Mouse (Mus musculus) embryonic facial prominence, embryonic 14.5 days (tissue): ENCODE data around the gene Akap7. TPM values are rescaled to one million over a fixed set of nuclear protein-coding genes. Genes with fewer than 3 reads are reported as not detected.
A peak's percentile ranks its signal among the peaks of the same experiment; 100 is the strongest.

ENCODE experiments used
- ATAC-seq: fragments of 200-750 bp; cut with Nextera tagmentation; 2 replicates; pipeline ENCODE4 v1.8.0; 2017; ENCODE audit warnings: low read depth, moderate number of reproducible peaks, moderate TSS enrichment
- DNase-seq: peaks from one replicate; pipeline ENCODE4 v3.0.0-alpha.2; 2015; ENCODE audit warnings: low spot score
- H3K27ac ChIP-seq: fragments of 300-500 bp; sonication (generic); replicated peaks from 2 replicates; pipeline ENCODE4 v1.5.1; 2014; ENCODE audit warnings: low read depth, mild to moderate bottlenecking, low read length, moderate library complexity
- H3K27me3 ChIP-seq: fragments of 300-500 bp; sonication (generic); replicated peaks from 2 replicates; pipeline ENCODE4 v1.6.1; 2014; ENCODE audit warnings: low read length; ENCODE audit not compliant: control insufficient read depth, insufficient read depth
- H3K36me3 ChIP-seq: fragments of 300-500 bp; sonication (generic); 2 replicates; pipeline ENCODE4 v1.6.1; 2014; ENCODE audit warnings: low read length, mixed read lengths; ENCODE audit not compliant: control insufficient read depth, insufficient read depth
- H3K4me1 ChIP-seq: fragments of 300-500 bp; sonication (generic); 2 replicates; pipeline ENCODE4 v1.6.1; 2014; ENCODE audit warnings: antibody characterized with exemption, low read length; ENCODE audit not compliant: control insufficient read depth, insufficient read depth
- H3K4me2 ChIP-seq: fragments of 300-500 bp; sonication (generic); 2 replicates; pipeline ENCODE4 v1.6.1; 2014; ENCODE audit warnings: low read depth, mild to moderate bottlenecking, low read length, moderate library complexity, mixed read lengths
- H3K4me3 ChIP-seq: fragments of 300-500 bp; sonication (generic); 2 replicates; pipeline ENCODE4 v1.5.1; 2014; ENCODE audit warnings: low read depth, mild to moderate bottlenecking, low read length
- H3K9ac ChIP-seq: fragments of 300-500 bp; sonication (generic); 2 replicates; pipeline ENCODE4 v1.6.1; 2014; ENCODE audit warnings: low read depth, mild to moderate bottlenecking, low read length, moderate library complexity, mixed read lengths
- H3K9me3 ChIP-seq: fragments of 300-500 bp; sonication (generic); 2 replicates; pipeline ENCODE4 v1.6.1; 2016; ENCODE audit warnings: low read length; ENCODE audit not compliant: control insufficient read depth
- WGBS: fragments of 180-500 bp; shearing (Covaris S2); extraction: QIAGEN DNeasy Blood & Tissue Kit; methylation state at CpG from one replicate; pipeline ENCODE4 v1.1.7; 2014; 5-methylcytosine and 5-hydroxymethylcytosine counted together
- polyA plus RNA-seq: library from polyadenylated mRNA; unstranded; fragments of >200 nt; fragmentation: Nextera tagmentation; extraction: Ambion mirVana; gene quantifications from 2 replicates; pipeline ENCODE4 v1.2.1, GENCODE M21; 2014

Akap7 gene
- polyA plus RNA-seq, 1 experiment from 2014 or later, result 17.5 TPM

DNA sequence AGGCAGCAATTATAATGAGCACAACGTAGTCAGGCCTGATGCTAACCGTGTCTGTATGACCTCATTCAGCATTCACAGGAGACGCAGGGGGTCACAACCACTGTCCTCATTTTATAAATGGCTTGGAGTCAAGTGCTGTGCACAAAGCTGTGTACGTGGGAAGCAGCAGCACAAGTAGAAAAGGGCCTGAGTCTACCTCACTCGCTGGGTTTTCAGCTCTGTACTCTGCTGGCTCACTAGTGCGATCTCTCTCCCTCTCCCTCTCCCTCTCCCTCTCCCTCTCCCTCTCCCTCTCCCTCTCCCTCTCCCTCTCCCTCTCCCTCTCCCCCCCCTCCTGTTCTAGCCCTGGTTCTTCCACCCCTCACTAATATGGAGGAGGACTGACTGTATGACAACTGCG is 99.1 kb downstream of the Akap7 start:
- Histone ChIP-seq H3K4me2 (no peak overlapping the region), H3K9me3 (no peaks in the 10 kb centered on the region), H3K4me1 (no peaks in the 10 kb centered on the region), H3K4me3 (no peak overlapping the region), H3K27me3 (no peaks in the 10 kb centered on the region), H3K36me3 (no peaks in the 10 kb centered on the region), H3K27ac (no peak overlapping the region), H3K9ac (no peak overlapping the region)
- DNase-seq (no peak), ATAC-seq (no peak)
- 59% methylated on average over 7 of the region's 7 CpGs for WGBS

GRCm38 (mm10) chr10:25207866-25208265 is 99.8 kb downstream of the Akap7 start:
- no peak overlapping the region for H3K9ac ChIP-seq
- H3K27ac ChIP-seq, result no peak overlapping the region
- no peaks in the 10 kb centered on the region for H3K9me3 ChIP-seq
- H3K36me3 ChIP-seq, result no peaks in the 10 kb centered on the region
- H3K4me1 ChIP-seq, result no peaks in the 10 kb centered on the region
- H3K27me3 ChIP-seq, result no peaks in the 10 kb centered on the region
- WGBS, result 35% methylated on average over 6 of the region's 6 CpGs
- ATAC-seq, result no peak
- H3K4me2 ChIP-seq, result no peak overlapping the region
- no peak overlapping the region for H3K4me3 ChIP-seq
- DNase-seq, result no peak

GRCm38 (mm10) chr10:25200691-25201090 is 107.0 kb downstream of the Akap7 start:
- ATAC-seq, result no peak
- Histone ChIP-seq H3K9ac (no peak overlapping the region), H3K27me3 (no peaks in the 10 kb centered on the region), H3K27ac (no peak overlapping the region), H3K36me3 (no peaks in the 10 kb centered on the region), H3K9me3 (no peaks in the 10 kb centered on the region), H3K4me2 (peak overlapping the region; percentile 84), H3K4me3 (no peak overlapping the region), H3K4me1 (peaks cover 9% of the 10 kb centered on the region; the same call in 1 of the 2 replicates)
- no peak for DNase-seq
- WGBS, result 79% methylated on average over 7 of the region's 7 CpGs

- no peak overlapping the region for H3K27ac ChIP-seq
- ATAC-seq (peak; percentile 81), DNase-seq (peak; percentile 72)
- H3K36me3 ChIP-seq, result no peaks in the 10 kb centered on the region
- peak overlapping the region; percentile 84 for H3K4me2 ChIP-seq
- H3K4me1 ChIP-seq, result peaks cover 9% of the 10 kb centered on the region; the same call in 1 of the 2 replicates
- peak overlapping the region; percentile 47 for H3K4me3 ChIP-seq
- no peaks in the 10 kb centered on the region for H3K27me3 ChIP-seq
- 14% methylated on average over 32 of the region's 32 CpGs for WGBS
- no peaks in the 10 kb centered on the region for H3K9me3 ChIP-seq
- H3K9ac ChIP-seq, result peak overlapping the region; percentile 67
These were observed 107.9 kb downstream of the Akap7 start for GRCm38 (mm10) chr10:25199510-25200353.

DNA sequence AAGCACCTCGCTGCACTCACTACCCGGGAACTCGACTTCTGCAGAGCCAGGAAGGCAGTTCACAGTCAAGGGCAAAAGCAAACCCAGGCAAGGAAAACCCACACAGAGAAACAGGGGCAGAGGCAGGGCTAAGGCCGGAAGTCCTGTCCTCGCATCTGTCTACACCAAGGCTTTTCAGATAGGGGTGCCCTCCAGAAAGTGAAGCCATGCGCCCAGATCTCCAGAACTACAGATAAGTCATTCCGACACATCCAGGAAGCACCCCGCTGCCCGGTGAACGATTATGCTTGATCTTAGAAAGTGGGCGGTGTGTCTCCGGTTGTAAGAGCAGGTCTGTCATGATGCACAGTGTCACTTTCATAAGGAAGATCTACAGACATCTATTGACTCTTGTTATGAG is 109.1 kb downstream of the Akap7 start:
- peaks cover 9% of the 10 kb centered on the region; the same call in 1 of the 2 replicates for H3K4me1 ChIP-seq
- 0 out of 2 replicates have a peak, but pooled peaks cover 3% of the 10 kb centered on the region for H3K9me3 ChIP-seq
- no peak overlapping the region for H3K9ac ChIP-seq
- H3K27ac ChIP-seq, result no peak overlapping the region
- ATAC-seq (no peak), DNase-seq (no peak)
- H3K4me2 ChIP-seq, result peak overlapping the region; percentile 84; the same call in 1 of the 2 replicates
- no peak overlapping the region for H3K4me3 ChIP-seq
- H3K27me3 ChIP-seq, result no peaks in the 10 kb centered on the region
- 76% methylated on average over 12 of the region's 12 CpGs for WGBS
- no peaks in the 10 kb centered on the region for H3K36me3 ChIP-seq

DNA sequence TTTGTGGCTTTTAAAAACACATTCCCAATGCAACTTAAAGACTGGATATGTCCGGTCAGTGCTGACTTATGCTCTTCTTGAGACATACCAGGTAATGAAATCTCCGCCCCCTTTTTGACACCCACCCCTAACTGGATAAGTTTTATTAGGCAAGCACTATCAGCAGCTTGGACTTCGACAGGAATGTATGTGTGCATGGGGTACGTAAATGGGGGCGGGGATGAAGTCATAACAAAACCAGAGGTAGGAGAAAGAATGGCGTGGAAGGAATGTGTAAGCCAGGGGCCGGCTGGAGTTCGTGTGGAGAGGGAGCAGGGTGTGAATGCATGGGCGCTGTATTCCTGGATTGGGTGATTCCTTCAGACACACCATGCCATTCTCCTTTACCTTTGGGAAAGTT is 109.6 kb downstream of the Akap7 start:
- Histone ChIP-seq H3K27me3 (no peaks in the 10 kb centered on the region), H3K9ac (no peak overlapping the region), H3K9me3 (0 out of 2 replicates have a peak, but pooled peaks cover 3% of the 10 kb centered on the region), H3K4me3 (no peak overlapping the region), H3K4me2 (peak overlapping the region; percentile 84; the same call in 1 of the 2 replicates), H3K36me3 (no peaks in the 10 kb centered on the region), H3K4me1 (peaks cover 9% of the 10 kb centered on the region; the same call in 1 of the 2 replicates), H3K27ac (no peak overlapping the region)
- 65% methylated on average over 9 of the region's 9 CpGs for WGBS
- ATAC-seq, result no peak
- DNase-seq, result no peak

- DNase-seq (no peak), ATAC-seq (no peak)
- Histone ChIP-seq H3K4me2 (no peak overlapping the region), H3K27me3 (no peaks in the 10 kb centered on the region), H3K4me1 (no peaks in the 10 kb centered on the region), H3K27ac (no peak overlapping the region), H3K9ac (no peak overlapping the region), H3K36me3 (no peaks in the 10 kb centered on the region), H3K9me3 (0 out of 2 replicates have a peak, but pooled peaks cover 3% of the 10 kb centered on the region), H3K4me3 (no peak overlapping the region)
- WGBS, result 82% methylated on average over 5 of the region's 5 CpGs
These were observed 115.2 kb downstream of the Akap7 start for GRCm38 (mm10) chr10:25192180-25193073.

GRCm38 (mm10) chr10:25191166-25191565 is 116.5 kb downstream of the Akap7 start:
- no peaks in the 10 kb centered on the region for H3K36me3 ChIP-seq
- DNase-seq (no peak), ATAC-seq (no peak)
- WGBS, result 89% methylated on average over 4 of the region's 4 CpGs
- no peak overlapping the region for H3K4me3 ChIP-seq
- H3K9me3 ChIP-seq, result 0 out of 2 replicates have a peak, but pooled peaks cover 3% of the 10 kb centered on the region
- H3K4me1 ChIP-seq, result no peaks in the 10 kb centered on the region
- H3K27ac ChIP-seq, result no peak overlapping the region
- H3K4me2 ChIP-seq, result no peak overlapping the region
- no peaks in the 10 kb centered on the region for H3K27me3 ChIP-seq
- no peak overlapping the region for H3K9ac ChIP-seq
